Mouse (Mus musculus): ENCODE data around the gene Gm20388. TPM values are rescaled to one million over a fixed set of nuclear protein-coding genes. Genes with fewer than 3 reads are reported as not detected.
"Not testable (repeated sequence)": the region's sequence is repeated elsewhere in the genome, so short reads cannot be mapped to it uniquely, and the experiment has no call there.

The Gm20388 gene
- total RNA-seq, 2 experiments from 2014 or later: 4.4 to 7.8 TPM

DNA sequence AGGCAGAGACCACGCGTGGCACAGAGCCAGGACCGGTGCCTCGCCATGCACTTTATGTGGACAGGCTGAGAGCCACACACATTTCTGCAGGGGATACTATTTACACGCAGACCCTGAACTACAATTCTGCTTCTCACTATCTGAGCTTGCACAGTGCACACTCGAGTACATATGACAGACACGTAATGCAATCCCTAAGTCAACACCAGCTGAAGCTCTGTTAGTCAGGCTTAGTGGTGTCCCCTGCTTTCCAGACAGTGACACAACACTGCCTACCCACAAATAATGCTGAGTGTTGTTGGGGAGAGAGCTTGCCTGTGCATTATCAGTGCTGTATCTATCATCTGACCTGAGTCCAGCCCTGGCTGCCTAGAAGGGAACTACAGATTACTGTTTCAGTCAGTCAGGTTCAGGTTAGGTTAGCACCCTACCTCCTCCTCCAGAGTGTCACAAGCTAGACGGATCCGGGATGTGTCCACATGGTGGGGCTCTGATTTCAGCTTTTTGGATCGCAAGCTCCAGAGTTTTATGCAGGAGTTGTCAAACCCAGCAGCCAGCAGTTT, 4092.0 kb downstream of the Gm20388 start:
- no peak for DNase-seq (ENCODE audit: low spot score in 2 of 2)

DNA sequence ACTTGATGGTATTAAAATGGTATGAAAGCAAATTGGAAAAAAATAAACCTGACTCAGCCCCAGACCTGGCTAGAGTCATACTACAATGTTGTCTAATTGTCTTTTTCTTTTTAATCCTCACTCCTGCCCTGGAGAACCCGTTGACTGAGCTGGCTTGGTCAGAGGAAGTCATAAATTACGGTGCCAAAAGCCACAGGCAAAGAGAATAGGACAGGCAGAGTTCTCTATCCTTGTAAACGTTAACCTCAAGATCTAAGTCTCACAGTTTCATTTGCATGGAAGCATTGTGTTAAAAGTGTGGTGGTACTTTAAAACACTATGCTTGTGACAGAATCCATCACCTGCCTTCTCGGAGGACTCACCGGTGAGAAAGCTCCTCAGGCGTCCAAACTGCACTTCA, 4097.2 kb downstream of the Gm20388 start:
- DNase-seq (ENCODE audit: low spot score in 2 of 2): no peak

DNA sequence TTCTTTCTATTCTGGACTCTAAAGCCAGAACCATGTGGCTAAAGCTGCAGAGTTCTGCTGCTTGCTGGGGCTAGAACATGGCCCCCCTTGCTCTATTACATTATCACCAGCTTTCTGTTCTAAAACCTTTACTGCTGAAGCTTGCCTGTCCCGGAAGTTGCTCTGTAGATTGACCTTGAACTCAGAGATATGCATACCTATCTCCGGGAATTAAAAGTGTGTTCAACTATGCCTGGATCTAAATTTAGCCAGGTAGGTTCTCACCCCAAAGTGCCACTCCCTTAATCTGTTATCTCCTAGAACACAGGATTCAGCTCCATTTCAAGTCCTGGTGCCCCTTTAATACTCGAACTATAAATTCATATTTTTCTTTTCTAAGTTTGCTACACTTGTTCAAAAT, 4100.9 kb downstream of the Gm20388 start:
- DNase-seq (ENCODE audit: low spot score in 2 of 2): no peak

DNA sequence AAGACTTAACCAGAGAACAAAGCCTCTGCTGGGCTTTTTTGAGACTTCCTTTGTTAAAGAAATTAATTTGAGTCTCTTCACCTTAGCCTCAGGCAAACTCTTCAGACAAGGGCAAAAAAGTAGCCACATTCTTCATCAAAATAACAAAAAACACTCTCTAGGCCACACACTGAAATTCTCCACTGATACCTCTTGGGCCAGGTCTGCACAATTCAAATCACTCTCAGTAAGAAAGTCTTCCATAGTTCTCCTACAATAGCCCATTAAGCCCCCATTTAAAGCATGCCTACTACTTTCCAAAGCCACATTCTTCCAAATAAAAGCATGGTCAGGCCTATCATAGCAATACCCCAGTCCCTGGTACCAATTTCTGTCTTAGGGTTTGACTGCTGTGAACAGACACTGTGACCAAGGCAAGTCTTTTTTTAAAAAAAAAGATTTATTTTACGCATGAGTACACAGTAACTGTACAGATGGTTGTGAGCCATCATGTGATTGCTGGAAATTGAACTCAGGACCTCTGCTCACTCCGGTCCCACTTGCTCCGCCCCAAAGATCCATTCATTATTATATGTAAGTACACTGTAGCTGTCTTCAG, 4101.4 kb downstream of the Gm20388 start:
- no peak for DNase-seq (ENCODE audit: low spot score in 2 of 2)

DNA sequence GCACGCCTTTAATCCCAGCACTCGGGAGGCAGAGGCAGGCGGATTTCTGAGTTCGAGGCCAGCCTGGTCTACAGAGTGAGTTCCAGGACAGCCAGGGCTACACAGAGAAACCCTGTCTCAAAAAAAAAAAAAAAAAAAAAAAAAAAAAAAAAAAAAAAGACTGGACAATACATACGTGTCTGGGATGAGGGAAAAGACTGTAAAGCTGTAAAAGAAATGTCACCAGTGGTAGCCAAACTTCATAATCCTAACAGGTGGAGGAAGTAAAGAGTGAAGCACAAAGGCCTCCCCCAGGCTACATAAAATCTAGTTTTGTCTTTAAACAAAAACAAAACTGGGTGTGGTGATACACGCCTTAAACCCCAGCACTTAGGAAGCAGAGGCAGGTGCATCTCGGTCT, 4103.7 kb downstream of the Gm20388 start:
- not testable (repeated sequence) for DNase-seq (ENCODE audit: low spot score in 2 of 2)

DNA sequence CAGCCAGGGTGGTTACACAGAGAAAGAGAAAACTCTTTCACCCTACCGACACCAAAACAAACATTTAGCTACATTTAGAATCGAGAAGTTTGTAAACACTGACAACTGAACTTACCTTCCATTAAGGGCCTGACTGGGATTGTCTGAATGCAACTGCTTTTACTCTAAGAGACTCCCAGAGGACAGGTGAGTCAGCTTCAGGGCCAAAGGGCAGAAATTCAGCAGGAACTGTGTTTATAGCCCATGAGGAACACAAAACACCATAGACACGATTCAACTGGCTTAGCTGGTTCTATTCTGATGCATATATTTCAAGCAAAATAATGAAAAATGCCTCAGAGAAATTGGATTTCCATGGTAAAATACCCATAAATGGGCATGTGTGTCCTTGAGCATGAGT, 4104.1 kb downstream of the Gm20388 start:
- no peak for DNase-seq (ENCODE audit: low spot score in 2 of 2)

DNA sequence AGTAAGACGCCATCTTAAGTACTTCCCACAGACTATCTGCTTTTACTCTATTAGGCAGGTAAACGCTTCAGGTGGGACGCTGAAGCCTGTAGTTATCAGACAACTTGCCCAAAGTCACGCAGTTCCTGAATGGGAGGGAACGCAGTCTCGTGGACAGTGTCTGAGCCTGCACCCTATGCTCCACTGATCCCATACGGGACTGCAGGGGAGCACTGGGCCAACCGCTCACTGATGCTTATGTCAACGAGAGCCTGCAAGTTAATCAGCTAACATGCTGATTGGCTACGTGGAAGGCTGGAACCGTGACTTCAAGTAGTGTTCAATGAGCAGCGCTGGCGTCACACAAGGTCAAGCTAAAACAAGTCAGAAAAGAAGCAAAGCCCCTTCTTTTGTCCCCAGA, 4109.1 kb downstream of the Gm20388 start:
- no peak for DNase-seq (ENCODE audit: low spot score in 2 of 2)

DNA sequence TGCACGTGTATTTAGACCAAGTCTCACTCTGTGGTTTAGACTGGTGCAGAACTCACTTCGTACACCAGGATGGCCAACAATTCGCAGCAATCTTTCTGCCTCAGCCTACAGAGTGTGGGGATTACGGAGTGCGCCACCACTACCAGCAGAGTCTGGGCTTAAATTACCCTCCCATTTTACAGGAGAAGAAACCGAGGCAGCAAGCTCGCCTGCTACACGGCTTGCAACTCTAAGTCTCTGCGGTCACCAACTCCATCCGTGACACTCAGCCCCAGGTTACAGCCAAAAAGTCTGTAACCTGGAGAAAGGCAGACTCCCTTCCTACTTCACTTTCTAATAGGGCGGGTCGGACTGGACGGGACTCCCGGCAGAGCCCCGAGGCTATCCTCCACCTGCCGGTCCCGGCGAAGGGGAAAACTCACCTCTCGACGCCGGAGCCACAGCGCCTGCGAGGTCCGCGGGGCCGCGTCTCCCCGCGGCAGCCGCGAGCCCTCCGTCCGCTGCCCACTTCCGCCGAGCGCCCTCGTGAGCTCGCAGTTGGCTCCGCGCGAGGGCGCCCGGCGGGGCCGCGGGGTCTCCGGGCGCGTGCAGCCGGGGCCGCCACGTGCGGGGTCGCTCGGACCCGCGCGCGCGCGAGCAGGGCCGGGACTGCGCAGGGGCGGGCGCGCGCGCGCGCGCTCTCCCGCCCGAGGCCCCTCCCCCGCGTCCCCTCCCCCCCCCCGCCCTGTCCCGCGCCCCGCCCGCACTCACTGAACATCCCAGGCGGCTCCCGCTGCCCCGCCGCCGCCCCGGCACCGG, 4110.0 kb downstream of the Gm20388 start:
- peak; percentile 11 to 21 for DNase-seq (ENCODE audit: low spot score in 2 of 2)

DNA sequence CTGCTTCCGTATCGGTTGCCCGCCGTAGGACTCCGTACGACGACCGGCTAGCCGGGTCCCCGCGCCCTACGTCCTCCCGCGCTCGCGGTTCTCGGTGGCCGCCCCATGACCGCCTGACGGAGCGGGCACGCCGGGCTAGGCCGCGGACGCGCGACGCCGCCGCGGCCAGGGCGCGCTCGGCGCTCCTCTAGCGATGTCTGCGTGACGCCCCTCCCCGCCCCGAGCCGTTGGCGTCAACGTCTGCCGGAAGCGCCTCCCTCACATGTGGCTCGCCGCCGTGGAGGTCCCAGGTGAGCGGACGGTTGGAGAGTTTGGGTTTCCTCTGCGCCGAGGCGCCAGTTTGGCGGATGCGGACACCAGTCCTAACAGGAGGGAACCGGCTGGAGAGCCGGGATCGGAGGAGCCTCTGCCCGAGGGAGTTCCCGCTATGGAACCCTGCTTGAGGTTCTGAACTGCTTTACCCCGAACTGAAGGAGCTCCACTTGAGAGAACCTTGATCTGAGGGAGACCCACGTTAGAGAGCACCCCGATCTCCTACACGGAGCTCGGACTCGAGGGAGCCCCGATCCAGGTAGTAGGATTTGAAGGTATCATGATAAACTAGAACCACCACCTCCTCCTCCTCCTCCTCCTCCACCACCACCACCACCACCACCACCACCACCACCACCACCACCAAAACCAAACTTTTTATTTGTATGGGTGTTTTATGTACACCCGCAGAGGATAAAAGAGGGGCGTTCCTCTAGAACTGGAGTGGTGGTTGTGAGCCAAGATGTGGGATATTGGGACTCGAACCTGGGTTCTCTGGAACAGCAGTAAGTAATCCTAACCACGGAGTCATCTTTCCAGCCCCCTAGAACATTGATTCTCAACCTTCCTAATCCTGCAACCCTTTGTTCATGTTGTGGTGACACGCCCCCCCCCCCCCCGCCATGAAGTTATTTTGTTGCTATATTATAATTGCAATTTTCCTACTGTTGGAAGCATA, 4110.9 kb downstream of the Gm20388 start, which contains the start of the genes Taf5l and Urb2:
Gene Taf5l, minus strand, starts transcription at position 161 of the 991 bp plus-strand sequence.
Gene Urb2, plus strand, starts transcription at position 272 of the 991 bp plus-strand sequence.
- DNase-seq (ENCODE audit: low spot score in 2 of 2): peak; percentile 92 to 94

DNA sequence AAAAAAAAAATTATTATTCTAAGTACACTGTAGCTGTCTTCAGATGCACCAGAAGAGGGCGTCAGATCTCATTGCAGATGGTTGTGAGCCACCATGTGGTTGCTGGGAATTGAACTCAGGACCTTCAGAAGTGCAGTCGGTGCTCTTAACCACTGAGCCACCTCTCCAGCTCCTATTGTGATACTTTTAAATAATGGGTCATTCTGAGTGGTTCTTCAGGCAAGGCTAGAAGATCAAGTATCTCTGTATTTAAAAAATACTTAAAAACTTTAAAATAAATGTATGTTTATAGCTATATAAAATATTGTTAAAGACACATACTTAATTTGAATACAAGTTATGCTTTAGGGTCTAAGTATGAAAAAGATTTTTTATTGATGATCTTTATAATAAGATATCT, 4115.6 kb downstream of the Gm20388 start:
- not testable (repeated sequence) for DNase-seq (ENCODE audit: low spot score in 2 of 2)

DNA sequence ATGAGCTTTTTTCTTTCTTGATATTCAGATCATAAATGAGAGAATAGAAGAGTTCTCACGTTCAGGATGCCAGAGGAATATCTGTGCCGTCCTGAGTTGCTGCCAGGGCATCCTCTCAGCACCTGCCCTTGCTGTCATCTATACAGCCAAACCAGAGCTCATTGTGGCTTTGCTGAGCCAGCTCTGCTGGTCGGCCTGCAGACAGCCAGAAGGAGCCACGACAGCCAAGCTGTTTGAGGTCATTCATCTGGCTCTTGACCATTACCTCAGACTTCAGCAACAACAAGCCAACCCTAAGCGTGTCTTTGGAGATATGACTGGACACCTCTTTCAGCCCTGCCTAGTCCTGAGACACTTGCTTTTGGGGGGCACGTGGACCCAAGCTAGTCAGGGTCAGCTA, 4117.2 kb downstream of the Gm20388 start:
- DNase-seq (ENCODE audit: low spot score in 2 of 2): no peak

DNA sequence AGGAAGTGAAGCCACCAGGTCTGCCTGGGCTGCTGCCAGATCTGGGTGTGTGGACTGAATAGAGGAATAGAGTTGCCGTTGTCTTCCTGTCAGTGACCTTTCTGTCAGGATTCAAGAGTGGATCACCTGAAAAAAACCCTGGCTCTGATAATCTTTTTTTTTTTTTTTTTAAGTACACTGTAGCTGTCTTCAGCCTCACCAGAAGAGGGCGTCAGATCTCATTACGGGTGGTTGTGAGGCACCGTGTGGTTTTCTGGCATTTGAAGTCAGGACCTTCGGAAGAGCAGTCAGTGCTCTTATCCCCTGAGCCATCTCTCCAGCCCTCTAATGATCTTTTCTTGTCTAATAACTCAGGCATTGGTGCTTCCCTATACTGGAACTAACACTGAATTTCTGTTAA, 4122.8 kb downstream of the Gm20388 start:
- no peak for DNase-seq (ENCODE audit: low spot score in 2 of 2)

DNA sequence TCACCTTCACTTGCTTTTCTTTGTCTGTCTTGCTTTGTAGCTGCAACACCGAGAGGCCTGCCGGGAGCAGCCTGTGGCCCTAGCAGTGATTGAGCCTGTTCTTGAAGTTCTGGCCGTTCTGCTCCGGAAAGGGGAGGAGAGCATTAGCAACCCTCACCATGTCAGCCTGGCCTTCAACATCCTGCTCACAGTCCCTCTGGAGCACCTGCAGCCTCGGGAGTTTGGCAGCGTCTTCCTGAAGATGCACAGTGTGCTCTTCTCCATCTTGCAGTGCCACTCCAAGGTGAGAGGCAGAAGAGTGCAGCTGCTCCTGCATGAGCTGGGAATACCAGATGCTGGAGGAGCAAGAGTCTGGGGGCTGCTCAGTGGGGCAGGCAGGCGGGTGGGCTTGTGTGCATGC, 4127.5 kb downstream of the Gm20388 start:
- DNase-seq (ENCODE audit: low spot score in 2 of 2): no peak

DNA sequence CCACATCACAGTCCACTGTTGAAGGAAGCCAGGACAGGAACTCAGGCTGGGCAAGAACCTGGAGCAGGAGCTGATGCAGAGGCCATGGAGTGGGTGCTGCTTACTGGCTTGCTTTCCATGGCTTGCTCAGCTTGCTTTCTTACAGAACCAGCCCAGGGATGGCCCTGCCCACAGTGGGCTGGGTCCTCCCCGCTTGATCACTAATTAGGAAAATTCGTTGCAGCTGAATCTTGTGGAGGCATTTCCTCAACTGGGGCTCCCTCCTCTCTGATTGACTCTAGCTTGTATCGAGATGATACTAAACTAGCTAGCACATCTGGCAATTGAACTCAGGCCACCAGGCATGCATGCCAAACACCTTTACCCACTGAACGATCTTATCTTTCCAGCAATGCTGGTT, 4128.7 kb downstream of the Gm20388 start:
- DNase-seq (ENCODE audit: low spot score in 2 of 2): no peak

DNA sequence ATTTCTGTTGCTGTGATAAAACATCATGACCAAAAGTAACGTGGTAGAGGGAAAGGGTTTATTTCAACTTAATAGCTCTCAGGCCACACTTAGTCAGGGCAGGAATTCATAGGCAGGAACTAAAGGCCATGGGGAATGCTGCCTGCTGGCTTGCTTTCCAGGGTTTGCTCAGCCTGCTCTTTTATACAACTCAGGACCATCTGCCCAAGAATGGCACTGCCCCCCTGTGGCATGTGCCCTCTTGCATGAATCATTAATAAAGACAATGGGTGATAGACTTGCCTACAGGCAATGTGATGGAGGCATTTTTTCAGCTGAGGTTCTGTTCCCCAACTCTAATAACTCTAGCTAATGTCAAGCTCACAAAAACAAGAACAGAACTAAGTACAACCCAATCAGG, 4131.6 kb downstream of the Gm20388 start:
- no peak for DNase-seq (ENCODE audit: low spot score in 2 of 2)

DNA sequence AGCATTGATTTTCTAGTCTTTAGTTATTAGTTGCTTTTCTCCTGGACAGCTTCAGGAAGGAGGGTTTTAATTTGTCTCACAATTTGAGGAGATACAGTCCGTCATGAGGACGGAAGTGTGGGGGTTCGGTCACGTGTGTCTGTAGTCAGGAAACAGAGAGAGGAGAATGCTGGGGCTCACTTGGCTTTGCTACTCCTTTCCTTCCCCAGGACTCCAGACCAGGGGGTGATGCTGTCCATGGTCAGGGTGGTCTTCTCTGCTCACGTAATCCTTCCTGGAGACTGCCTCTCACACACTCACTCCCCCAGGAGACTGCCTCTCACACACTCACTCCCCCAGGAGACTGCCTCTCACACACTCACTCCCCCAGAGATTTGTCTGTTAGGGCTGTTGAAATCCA, 4133.8 kb downstream of the Gm20388 start:
- DNase-seq (ENCODE audit: low spot score in 2 of 2): no peak

DNA sequence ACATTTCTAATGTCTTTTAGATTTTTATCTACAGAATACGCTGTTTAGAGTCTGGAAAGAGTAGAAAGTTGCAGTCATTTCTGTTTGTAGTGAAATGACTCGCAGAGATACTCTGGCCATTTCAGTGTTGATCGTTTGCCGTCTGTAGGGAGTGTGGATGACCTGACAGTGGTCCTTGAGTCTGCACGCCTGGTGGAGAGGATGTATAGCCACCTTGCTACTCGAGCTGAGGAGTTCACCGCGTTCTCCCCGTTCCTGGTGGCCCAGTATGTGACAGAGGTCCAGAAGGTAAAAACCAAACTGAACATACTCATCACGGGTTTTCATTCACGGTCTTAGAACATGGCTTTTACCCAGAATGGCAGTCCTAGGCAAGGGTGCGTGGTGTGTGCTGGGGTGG, 4134.3 kb downstream of the Gm20388 start:
- DNase-seq (ENCODE audit: low spot score in 2 of 2): no peak

DNA sequence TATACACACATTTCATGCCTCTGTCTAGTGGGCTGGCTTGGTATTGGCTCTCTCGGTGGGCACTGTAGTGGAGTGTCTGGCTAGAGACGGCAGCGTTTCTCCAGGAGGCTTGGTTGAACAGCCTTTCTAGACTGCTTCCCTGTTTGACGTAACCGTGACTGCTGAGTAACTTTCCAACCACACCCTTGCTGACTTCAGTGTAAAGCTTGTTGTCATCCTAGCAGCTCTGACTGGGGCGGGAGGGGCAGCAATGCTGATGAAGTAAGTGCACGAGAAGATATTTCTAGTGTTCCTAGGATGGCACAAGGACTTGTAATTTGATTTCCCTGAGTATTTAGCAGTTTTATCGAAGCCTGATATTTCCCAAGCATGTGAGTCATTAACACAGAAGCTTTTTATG, 4135.2 kb downstream of the Gm20388 start:
- no peak for DNase-seq (ENCODE audit: low spot score in 2 of 2)

DNA sequence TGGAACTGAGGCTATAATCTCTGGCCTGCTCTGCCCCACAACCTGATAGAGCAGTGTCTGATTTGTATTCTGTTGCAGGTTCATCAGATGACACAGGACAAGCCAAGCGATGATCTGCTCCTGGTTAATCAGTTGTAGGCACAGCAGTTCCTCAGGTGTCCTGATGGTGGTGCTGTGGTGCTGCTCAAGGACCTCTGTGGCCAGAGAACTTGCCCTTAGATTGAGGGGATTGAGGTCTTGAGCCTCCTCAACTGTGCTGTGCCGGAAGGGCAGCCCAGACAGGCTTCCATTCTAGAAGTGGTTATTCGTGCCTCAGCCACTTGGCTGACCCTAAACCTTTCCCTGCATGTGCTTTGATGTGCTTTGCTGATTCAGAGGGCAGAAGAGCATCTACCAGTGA, 4141.5 kb downstream of the Gm20388 start:
- DNase-seq (ENCODE audit: low spot score in 2 of 2): peak; percentile 79 to 83

DNA sequence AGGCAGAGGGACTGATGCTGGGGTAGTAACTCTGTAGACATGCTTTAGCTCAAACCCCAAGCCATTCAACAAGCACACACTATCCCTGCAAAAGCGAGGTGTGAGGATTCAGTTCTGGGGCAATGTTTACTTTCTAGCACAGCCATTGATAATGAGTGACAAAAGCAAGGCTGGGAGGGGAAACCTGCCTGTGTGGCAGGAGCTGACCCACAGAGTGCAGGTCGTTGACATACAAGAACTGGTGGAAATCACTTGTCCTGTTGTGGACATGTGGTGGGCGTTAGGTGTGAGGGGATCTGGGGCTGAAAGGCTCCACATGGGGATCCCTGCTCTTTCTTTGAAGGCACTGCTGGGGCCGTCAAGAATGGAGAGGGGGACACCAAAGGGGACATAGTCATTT, 4141.9 kb downstream of the Gm20388 start:
- no peak for DNase-seq (ENCODE audit: low spot score in 2 of 2)
